Mouse (Mus musculus) kidney, adult 2 months (tissue): ENCODE measurements around the gene Nkiras1.
"Not testable (repeated sequence)": the region's sequence is repeated elsewhere in the genome, so short reads cannot be mapped to it uniquely, and the experiment has no call there.

Experiments used
- CTCF ChIP-seq: fragments of 200-500 bp; conservative IDR thresholded peaks from 2 replicates; pipeline ENCODE4 v1.5.1; 2011; ENCODE audit warnings: low read depth, mild to moderate bottlenecking, control low read depth, low read length, moderate library complexity, mixed read lengths; ENCODE audit not compliant: insufficient read depth, insufficient read length
- POLR2A ChIP-seq: fragments of 200-500 bp; IDR thresholded peaks from one replicate; pipeline ENCODE4 v1.6.1; 2011; ENCODE audit warnings: low read depth, low read length, control low read depth

- not testable (repeated sequence) for TF ChIP-seq CTCF, POLR2A
Observed at GRCm38 (mm10) chr14:18231866-18232265, 39.1 kb upstream of the Nkiras1 start.
